Comparison of ENCODE assay signal across 11 mouse cellular contexts in genomic region chr6:99013119-99013865, GRCm38 (mm10).
DNase-seq lines count a peak whose midpoint lies in the region; ATAC-seq and TF ChIP-seq lines count a peak whose summit lies in the region.
"Had no signal": no experiment of that assay in that cellular context is flagged by ENCODE, and none has a peak within 500 bp of the region (broad histone marks: within the 10 kb centered on the region; RNA-seq: fewer than 3 reads in every experiment).

No protein-coding gene starts in this region.

- no peaks in the 10 kb centered on the region; the same call in 1 of the 2 replicates for H3K4me1 ChIP-seq in heart, postnatal 0 days (ENCODE audit: control insufficient read depth, insufficient read depth)
- peaks cover 30% of the 10 kb centered on the region for H3K4me1 ChIP-seq in forebrain, embryonic 16.5 days (replicated peaks; ENCODE audit: control insufficient read depth, insufficient read depth, low read length)
- peaks cover 37% of the 10 kb centered on the region for H3K4me1 ChIP-seq in midbrain, embryonic 15.5 days

- TF ChIP-seq EP300 in heart, postnatal 0 days (IDR thresholded peaks at IDR 0.05; ENCODE audit: low read depth), result no peak

- no peak overlapping the region for H3K4me2 ChIP-seq in heart, postnatal 0 days (ENCODE audit: low read depth, low read length)
- no peak overlapping the region for H3K4me2 ChIP-seq in forebrain, embryonic 16.5 days (ENCODE audit: low read length)
- peak overlapping the region; percentile 16; the same call in 1 of the 2 replicates for H3K4me2 ChIP-seq in midbrain, embryonic 15.5 days

- no peak for ATAC-seq in heart, postnatal 0 days (ENCODE audit: insufficient read depth, low read depth)
- ATAC-seq in forebrain, embryonic 16.5 days, result peak; percentile 60; the same call in 1 of the 2 replicates
- ATAC-seq in midbrain, embryonic 15.5 days (replicated peaks), result 0 out of 2 replicates have a peak, but pooled peaks have one; percentile 35

- H3K27me3 ChIP-seq in heart, postnatal 0 days (ENCODE audit: control insufficient read depth, insufficient read depth, low read length), result no peaks in the 10 kb centered on the region
- H3K27me3 ChIP-seq in forebrain, embryonic 16.5 days (replicated peaks; ENCODE audit: control insufficient read depth, insufficient read depth, low read length), result peaks cover 4% of the 10 kb centered on the region; the same call in 1 of the 2 replicates
- H3K27me3 ChIP-seq in midbrain, embryonic 15.5 days (replicated peaks), result no peaks in the 10 kb centered on the region

- DNase-seq in heart, postnatal 0 days (ENCODE audit: low spot score), result no peak
- DNase-seq in heart, postnatal 10 days, result no peak
- DNase-seq in T-cell, adult 2 months (ENCODE audit: low spot score), result peak; percentile 69
- DNase-seq in ovary, postnatal 36 days (ENCODE audit: low spot score), result no peak
- no peak for DNase-seq in left cerebral cortex, adult 11 months (ENCODE audit: low spot score)
- DNase-seq in adrenal gland, postnatal 4 days (ENCODE audit: low spot score in 2 of 2), result no peak
- DNase-seq: cerebellum, postnatal 36 days; gastrocnemius, postnatal 10 days; kidney, postnatal 14 days had no signal

- 48% methylated on average over 14 of the region's 14 CpGs for WGBS in heart, postnatal 0 days
- 16% methylated on average over 14 of the region's 14 CpGs for WGBS in forebrain, embryonic 16.5 days
- 16% methylated on average over 14 of the region's 14 CpGs for WGBS in midbrain, embryonic 15.5 days

- H3K27ac ChIP-seq in heart, postnatal 0 days (ENCODE audit: low read depth), result 0 out of 2 replicates have a peak overlapping the region, but pooled peaks have one; percentile 55
- 0 out of 2 replicates have a peak overlapping the region, but pooled peaks have one; percentile 30 for H3K27ac ChIP-seq in forebrain, embryonic 16.5 days (ENCODE audit: low read length)
- peak overlapping the region; percentile 58 for H3K27ac ChIP-seq in midbrain, embryonic 15.5 days

- intact Hi-C loops in heart, postnatal 10 days (cut with DNase I), result loop anchor here (5.0 kb wide), 1 partner anchor 509 kb away; the partner anchor contains the start of gene Foxp1

- H3K9ac ChIP-seq in heart, postnatal 0 days (replicated peaks; ENCODE audit: low read depth, low read length), result no peak overlapping the region
- no peak overlapping the region for H3K9ac ChIP-seq in forebrain, embryonic 16.5 days (replicated peaks; ENCODE audit: low read depth, low read length)
- no peak overlapping the region for H3K9ac ChIP-seq in midbrain, embryonic 15.5 days

- H3K9me3 ChIP-seq in heart, postnatal 0 days (replicated peaks; ENCODE audit: control insufficient read depth, low read length), result 0 out of 2 replicates have a peak, but pooled peaks cover 3% of the 10 kb centered on the region
- peaks cover 3% of the 10 kb centered on the region; the same call in 1 of the 2 replicates for H3K9me3 ChIP-seq in forebrain, embryonic 16.5 days (ENCODE audit: control insufficient read depth, low read length)
- no peaks in the 10 kb centered on the region for H3K9me3 ChIP-seq in midbrain, embryonic 15.5 days

- H3K4me3 ChIP-seq in heart, postnatal 0 days (ENCODE audit: low read depth, low read length), result no peak overlapping the region
- H3K4me3 ChIP-seq in forebrain, embryonic 16.5 days (replicated peaks; ENCODE audit: low read length), result no peak overlapping the region
- no peak overlapping the region for H3K4me3 ChIP-seq in midbrain, embryonic 15.5 days

- peaks cover 54% of the 10 kb centered on the region for H3K36me3 ChIP-seq in heart, postnatal 0 days (replicated peaks; ENCODE audit: control insufficient read depth, insufficient read depth, low read length)
- H3K36me3 ChIP-seq in forebrain, embryonic 16.5 days (ENCODE audit: control insufficient read depth, insufficient read depth), result no peaks in the 10 kb centered on the region
- no peaks in the 10 kb centered on the region for H3K36me3 ChIP-seq in midbrain, embryonic 15.5 days (replicated peaks)

- TF ChIP-seq CTCF in heart, postnatal 0 days (IDR thresholded peaks at IDR 0.05; ENCODE audit: low read depth), result no peak
